Mouse (Mus musculus): ENCODE results near the gene Ndufaf3. TPM values are rescaled to one million over a fixed set of nuclear protein-coding genes. Genes with fewer than 3 reads are reported as not detected.
"Not testable (repeated sequence)": the region's sequence is repeated elsewhere in the genome, so short reads cannot be mapped to it uniquely, and the experiment has no call there.

The Ndufaf3 gene
- 91.2 and 111 TPM in 2 replicates for polyA plus RNA-seq (2012; ENCODE audit: insufficient read depth, insufficient read length, missing spikeins)

DNA sequence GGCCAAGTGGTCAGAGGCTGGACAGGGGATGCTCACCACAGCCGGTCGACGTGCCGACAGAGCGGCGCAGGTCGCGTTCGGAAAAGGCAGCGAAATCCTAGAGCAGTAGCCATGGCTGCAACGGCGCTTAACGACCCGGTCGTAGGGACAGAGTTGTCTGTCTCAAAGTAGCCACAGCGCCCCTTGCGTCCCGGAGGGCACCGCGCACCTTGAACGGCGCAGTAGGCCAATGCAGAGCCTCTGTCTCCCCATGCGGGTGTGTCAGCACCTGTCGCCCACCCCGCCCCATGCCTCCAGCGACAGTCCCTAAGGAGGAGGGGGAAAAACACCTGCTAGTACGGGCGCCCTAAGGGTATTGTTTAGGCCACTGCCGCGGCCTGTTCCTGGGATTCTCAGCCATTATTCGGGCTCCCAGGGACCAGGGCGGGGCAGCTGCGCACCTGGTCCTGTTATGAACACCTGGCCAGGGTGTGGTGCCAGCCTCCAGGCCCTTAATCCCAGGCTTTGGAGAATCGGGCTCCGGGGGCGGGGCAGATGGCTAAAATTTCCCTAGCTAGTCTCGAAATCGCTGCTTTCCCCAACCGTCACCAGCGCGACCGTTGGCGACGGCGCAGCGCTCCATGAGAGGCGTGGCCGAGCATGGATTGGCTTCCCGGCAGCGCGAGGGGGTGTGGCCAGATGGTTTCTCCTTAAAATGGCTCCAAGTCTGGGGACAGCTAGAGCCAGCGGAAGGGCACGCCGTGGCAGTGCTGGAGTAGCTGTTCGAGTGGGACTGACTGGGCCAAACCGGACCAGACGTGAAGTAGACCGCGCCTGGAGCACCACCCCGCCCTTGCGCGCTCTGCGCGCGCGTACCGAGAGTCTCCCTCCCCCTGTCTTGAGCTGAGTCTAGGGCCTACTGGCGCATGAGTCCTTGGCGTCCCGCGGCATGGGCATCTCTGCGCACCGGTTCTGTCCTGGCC lies at the start of gene Ndufaf3:
TSS of gene Ndufaf3 (minus strand) at position 620 of the 962 bp plus-strand sequence.
- peaks cover 13% of the 10 kb centered on the region for H3K4me1 ChIP-seq (ENCODE audit: control insufficient read depth, insufficient read depth, insufficient read length, low read length)
- peak within 1 kb of the TSS; percentile 79 for H3K4me3 ChIP-seq (ENCODE audit: insufficient read depth, low read depth, low read length)
- peak within 1 kb of the TSS; percentile 78 for H3K27ac ChIP-seq (replicated peaks; ENCODE audit: low read depth, low read length)

DNA sequence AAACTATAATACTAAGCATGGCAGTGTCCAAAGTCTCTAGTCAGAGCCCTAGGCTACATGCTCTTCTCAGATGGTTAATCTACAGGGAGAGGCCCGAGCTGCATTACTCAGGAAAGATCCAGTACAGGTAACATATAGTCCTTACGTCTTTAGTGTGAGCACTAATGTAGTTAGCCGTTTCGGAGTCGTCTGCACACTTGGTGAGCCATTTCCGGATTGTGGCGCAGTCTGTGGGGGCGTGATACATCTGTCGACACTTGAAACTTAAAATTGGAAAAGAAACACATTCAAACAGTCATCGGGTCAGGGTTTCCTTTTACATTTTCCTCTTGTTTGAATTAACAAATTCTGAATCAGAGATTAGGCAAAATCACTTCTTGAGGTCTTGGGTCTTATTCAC lies 44.3 kb upstream of the Ndufaf3 start:
- Histone ChIP-seq H3K4me3 (ENCODE audit: insufficient read depth, low read depth, low read length) (no peak overlapping the region), H3K4me1 (ENCODE audit: control insufficient read depth, insufficient read depth, insufficient read length, low read length) (no peaks in the 10 kb centered on the region), H3K27ac (replicated peaks; ENCODE audit: low read depth, low read length) (no peak overlapping the region)

DNA sequence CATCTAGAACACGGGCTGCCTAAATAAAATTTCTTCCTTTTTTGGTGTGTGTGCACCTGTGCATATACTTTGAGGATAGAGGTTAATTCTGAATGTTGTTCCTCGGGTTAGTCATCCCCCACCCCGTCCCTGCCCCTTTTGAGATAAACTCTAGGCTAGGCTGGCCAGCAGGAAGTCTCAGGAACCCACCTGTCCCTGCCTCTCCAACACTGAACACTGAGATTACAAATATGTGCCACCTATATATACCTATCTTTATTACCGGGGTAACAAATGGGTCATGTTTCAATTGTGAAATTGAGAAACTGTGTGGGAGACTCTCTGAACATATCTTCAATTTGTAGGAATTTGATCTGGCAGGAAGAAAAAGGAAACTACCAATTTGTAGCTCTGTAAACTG lies 41.7 kb upstream of the Ndufaf3 start:
- no peak overlapping the region for H3K4me3 ChIP-seq (ENCODE audit: insufficient read depth, low read depth, low read length)
- no peak overlapping the region for H3K27ac ChIP-seq (replicated peaks; ENCODE audit: low read depth, low read length)
- no peaks in the 10 kb centered on the region for H3K4me1 ChIP-seq (ENCODE audit: control insufficient read depth, insufficient read depth, insufficient read length, low read length)

DNA sequence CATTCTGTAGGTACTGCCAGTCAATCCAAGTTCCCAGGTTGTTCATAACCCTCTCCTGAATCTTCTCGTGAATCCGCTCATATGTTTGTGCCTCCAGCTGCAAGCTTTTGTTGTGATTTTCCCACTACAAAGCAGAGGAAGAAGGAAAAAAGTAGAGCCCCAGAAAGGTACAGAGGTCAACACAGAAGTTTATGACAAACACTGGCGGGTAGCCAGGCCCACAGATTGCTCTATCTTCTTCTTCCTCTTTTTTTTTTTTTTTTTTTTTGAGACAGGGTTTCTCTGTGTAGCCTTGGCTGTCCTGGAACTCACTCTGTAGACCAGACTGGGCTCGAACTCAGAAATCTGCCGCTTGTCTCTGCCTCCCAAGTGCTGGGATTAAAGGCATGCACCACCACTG lies 40.7 kb upstream of the Ndufaf3 start:
- not testable (repeated sequence) for H3K4me3 ChIP-seq (ENCODE audit: insufficient read depth, low read depth, low read length); H3K4me1 ChIP-seq (ENCODE audit: control insufficient read depth, insufficient read depth, insufficient read length, low read length); H3K27ac ChIP-seq (replicated peaks; ENCODE audit: low read depth, low read length)

DNA sequence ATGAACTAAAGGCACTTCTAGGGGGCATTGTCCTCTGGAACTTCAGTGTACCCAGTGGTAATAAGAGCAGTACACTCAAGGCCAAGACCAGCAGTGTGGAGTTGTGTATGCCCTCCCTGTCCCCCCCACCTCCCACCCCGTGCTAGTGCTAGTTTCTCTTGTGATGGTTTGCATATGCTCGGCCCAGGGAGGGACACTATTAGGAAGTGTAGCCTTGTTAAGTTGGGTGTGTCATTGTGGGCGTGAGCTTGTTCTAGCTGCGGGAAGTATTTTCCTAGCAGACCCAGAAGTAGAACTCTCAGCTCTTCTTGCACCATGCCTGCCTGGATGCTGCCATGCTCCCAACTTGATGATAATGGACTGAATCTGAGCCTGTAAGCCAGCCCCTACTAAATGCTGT lies 34.8 kb upstream of the Ndufaf3 start:
- Histone ChIP-seq H3K27ac (replicated peaks; ENCODE audit: low read depth, low read length) (no peak overlapping the region), H3K4me1 (ENCODE audit: control insufficient read depth, insufficient read depth, insufficient read length, low read length) (no peaks in the 10 kb centered on the region), H3K4me3 (ENCODE audit: insufficient read depth, low read depth, low read length) (no peak overlapping the region)

DNA sequence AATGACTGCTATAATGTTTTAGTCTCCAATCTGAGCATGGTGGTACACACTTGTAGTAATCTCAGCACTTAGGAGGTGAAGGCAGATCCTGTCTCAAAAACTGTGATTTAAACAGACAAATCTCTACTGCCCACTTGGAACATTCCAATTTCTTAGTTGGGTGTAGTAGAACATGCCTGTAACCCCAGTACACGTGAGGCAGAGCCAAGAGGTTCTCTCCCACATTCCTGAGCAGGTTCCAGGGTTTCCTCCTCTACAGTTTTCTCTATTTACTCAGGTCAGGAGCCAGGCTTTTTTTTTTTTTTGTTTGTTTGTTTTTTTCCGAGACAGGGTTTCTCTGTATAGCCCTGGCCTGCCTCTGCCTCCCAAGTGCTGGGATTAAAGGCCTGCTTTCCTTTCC lies 32.8 kb upstream of the Ndufaf3 start:
- H3K4me3 ChIP-seq (ENCODE audit: insufficient read depth, low read depth, low read length) = no peak overlapping the region
- H3K4me1 ChIP-seq (ENCODE audit: control insufficient read depth, insufficient read depth, insufficient read length, low read length) = no peaks in the 10 kb centered on the region
- H3K27ac ChIP-seq (replicated peaks; ENCODE audit: low read depth, low read length) = no peak overlapping the region

DNA sequence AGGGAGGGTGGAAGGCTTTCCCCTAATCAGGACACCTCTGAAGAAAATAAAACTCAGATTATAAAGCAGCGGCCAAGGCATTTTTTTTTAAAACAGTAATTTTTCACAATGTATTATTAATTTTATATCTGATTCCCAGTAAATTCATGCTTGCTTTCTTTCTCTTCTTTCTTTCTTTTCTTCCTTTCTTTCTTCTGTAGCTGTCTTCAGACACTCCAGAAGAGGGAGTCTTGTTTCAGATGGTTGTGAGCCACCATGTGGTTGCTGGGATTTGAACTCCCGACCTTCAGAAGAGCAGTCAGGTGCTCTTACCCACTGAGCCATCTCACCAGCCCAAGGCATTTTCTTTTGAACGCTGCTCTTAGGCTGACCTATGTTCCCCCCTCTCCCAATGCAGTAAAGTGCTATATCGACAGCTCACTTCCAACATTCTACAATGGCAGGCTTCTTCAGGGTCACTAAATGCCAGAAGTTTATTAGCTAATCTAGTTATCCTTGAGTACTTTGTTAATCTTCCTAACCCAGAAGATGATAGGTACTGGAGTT lies 31.9 kb upstream of the Ndufaf3 start:
- no peak overlapping the region for H3K27ac ChIP-seq (replicated peaks; ENCODE audit: low read depth, low read length)
- H3K4me3 ChIP-seq (ENCODE audit: insufficient read depth, low read depth, low read length) = no peak overlapping the region
- H3K4me1 ChIP-seq (ENCODE audit: control insufficient read depth, insufficient read depth, insufficient read length, low read length) = no peaks in the 10 kb centered on the region

DNA sequence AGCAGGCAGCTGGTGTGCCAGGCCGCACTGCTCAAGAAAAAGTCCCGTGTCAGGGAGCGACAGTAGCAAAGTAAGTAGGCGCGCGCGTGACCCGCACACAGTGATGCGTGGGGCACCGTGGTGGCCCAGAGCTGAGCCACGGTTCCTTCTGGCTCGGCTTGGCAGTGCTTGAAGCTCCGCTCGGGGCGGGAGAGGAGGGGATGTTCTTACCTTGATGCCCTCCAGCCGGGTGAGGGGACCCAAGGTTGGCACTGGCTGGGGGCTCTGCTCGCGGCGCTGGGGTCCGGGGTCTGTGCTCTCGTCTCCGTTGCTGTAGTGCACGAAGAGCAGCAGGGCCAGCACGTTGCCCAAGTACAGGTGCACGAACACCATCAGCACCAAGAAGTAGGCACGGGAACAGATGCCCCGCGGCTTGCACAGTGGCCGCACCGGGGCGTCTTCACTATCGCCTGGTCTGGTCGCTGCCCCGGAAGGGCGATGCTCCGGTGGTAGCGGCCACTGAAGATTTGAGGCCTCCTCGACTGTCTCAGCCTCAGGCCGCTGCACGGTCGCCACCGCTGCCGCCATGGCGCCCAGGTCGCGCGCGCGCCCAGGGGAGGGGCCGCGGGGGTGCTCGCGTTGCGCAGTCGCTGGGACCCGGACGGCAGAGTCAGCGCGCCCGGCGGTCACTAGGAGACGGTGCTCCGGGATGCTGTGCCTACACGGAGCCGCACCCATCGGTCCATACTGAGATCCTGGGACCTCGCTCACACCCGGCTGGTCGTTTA lies 29.9 kb upstream of the Ndufaf3 start, which contains the start of gene P4htm:
TSS of gene P4htm (minus strand) at position 670 of the 767 bp plus-strand sequence.
- Histone ChIP-seq H3K4me1 (ENCODE audit: control insufficient read depth, insufficient read depth, insufficient read length, low read length) (no peaks in the 10 kb centered on the region), H3K27ac (replicated peaks; ENCODE audit: low read depth, low read length) (no peak within 1 kb of the TSS), H3K4me3 (ENCODE audit: insufficient read depth, low read depth, low read length) (peak within 1 kb of the TSS; percentile 90)

DNA sequence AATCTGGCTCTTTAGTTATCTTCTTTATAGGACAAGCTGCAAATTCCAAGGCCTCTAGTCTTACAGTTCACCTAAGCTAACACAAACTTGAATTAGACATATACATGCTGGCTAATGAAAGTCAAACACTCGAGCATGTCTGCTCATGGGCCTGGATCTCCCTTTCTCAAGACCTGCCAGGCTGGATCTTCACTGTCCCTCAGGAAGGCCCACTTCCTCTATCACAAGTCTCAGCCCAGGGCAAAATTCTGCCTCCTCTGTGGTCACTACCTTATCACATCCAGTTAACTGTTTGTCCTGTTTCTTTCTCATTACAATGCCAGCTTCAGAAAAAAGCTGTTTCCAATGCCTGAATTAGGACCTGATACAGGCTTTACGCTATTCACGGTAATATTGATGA lies 27.1 kb upstream of the Ndufaf3 start:
- H3K27ac ChIP-seq (replicated peaks; ENCODE audit: low read depth, low read length) = no peak overlapping the region
- no peak overlapping the region for H3K4me3 ChIP-seq (ENCODE audit: insufficient read depth, low read depth, low read length)
- no peaks in the 10 kb centered on the region for H3K4me1 ChIP-seq (ENCODE audit: control insufficient read depth, insufficient read depth, insufficient read length, low read length)

DNA sequence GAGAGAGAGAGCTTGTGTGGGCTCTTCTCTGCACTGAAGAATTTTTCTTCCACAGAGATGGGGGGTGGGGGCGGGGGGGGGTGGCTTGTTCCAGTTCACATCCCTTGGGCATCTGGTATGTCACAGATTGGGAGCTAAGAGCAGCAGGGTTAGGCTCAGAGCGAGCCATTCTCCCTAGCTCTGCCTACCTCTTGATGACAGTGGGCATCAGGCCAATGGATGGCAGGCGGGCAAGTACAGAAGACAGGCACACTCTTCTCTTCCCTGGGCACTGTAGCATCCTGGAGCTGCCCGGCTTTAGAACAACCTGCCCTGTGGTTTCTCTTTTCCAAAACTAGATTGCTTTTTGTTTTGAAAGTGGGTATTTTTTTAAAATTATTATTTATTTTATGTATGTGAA lies 24.2 kb upstream of the Ndufaf3 start:
- H3K27ac ChIP-seq (replicated peaks; ENCODE audit: low read depth, low read length) = no peak overlapping the region
- H3K4me1 ChIP-seq (ENCODE audit: control insufficient read depth, insufficient read depth, insufficient read length, low read length) = no peaks in the 10 kb centered on the region
- H3K4me3 ChIP-seq (ENCODE audit: insufficient read depth, low read depth, low read length) = no peak overlapping the region

DNA sequence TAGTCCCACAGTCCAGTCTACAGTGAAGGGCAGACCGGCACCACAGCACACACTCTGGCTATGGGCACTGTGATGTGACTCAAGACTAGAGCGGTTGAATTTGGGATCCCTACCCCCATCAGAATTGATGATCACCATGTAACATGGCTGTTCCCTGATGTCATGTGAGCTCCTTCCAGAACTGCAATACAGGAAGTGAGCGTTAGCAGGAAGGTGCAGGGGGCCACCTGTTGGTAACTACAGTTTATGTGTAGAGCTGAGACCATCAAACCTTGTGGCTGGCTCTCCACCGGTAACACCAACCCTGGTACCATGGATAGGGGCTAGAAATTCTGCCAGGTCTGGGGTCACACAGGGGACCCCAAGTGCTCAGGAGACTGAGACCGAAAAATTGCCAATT lies 22.0 kb upstream of the Ndufaf3 start:
- H3K27ac ChIP-seq (replicated peaks; ENCODE audit: low read depth, low read length) = no peak overlapping the region
- no peak overlapping the region for H3K4me3 ChIP-seq (ENCODE audit: insufficient read depth, low read depth, low read length)
- H3K4me1 ChIP-seq (ENCODE audit: control insufficient read depth, insufficient read depth, insufficient read length, low read length) = no peaks in the 10 kb centered on the region

DNA sequence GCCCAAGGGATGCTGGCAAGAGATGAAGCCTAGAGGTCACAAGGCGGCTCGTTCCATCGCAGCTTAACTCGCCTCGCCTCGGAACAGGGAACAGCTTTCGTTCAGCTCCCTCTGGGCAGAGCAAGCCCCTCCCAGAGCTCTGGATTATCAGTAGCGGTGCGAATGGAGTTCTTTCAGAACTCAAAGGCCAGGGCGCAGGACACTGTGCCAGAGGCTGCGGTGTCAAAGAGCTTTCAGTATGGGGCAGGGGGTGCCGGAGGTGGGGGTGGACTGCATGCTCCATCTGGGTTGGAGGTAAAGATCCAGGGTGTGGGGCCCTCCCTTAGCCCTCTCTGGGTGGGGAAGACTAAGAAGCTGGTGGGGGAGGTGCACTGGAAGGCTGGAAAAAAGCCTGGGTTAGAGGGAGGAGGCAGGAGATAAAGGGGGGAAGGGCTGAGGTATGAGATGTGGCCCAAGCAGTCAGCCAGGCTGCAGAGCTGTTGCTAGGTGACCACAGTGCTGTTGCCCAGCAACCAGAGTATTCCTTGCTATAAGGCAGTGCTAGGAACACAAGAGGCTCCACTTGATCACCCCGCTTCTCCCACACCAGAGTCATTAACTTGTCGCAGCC lies 20.4 kb upstream of the Ndufaf3 start:
- H3K27ac ChIP-seq (replicated peaks; ENCODE audit: low read depth, low read length) = no peak overlapping the region
- H3K4me3 ChIP-seq (ENCODE audit: insufficient read depth, low read depth, low read length) = no peak overlapping the region

DNA sequence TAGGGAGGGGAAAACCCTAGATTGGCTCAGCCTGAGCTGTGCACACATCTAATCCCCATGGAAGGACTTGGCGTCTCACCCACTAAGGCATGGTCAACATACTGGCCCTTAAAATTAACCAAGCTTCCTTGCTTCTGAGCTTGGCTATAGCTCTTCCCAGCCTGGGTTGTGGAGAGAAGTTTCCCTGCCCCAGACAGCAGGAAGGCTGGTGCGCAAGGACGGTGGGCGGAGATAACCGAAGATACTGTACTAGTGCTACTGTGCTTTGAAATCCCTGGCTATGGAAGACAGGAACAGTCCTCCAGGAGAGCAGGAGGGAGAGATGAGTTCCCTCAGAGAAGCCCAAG lies 12.1 kb upstream of the Ndufaf3 start:
- Histone ChIP-seq H3K27ac (replicated peaks; ENCODE audit: low read depth, low read length) (peak overlapping the region; percentile 49; the same call in 1 of the 2 replicates), H3K4me1 (ENCODE audit: control insufficient read depth, insufficient read depth, insufficient read length, low read length) (peaks cover 8% of the 10 kb centered on the region), H3K4me3 (ENCODE audit: insufficient read depth, low read depth, low read length) (peak overlapping the region; percentile 74)

More for the DNA sequence above, 20.4 kb upstream of the Ndufaf3 start:
- H3K4me1 ChIP-seq (ENCODE audit: control insufficient read depth, insufficient read depth, insufficient read length, low read length) = no peaks in the 10 kb centered on the region

DNA sequence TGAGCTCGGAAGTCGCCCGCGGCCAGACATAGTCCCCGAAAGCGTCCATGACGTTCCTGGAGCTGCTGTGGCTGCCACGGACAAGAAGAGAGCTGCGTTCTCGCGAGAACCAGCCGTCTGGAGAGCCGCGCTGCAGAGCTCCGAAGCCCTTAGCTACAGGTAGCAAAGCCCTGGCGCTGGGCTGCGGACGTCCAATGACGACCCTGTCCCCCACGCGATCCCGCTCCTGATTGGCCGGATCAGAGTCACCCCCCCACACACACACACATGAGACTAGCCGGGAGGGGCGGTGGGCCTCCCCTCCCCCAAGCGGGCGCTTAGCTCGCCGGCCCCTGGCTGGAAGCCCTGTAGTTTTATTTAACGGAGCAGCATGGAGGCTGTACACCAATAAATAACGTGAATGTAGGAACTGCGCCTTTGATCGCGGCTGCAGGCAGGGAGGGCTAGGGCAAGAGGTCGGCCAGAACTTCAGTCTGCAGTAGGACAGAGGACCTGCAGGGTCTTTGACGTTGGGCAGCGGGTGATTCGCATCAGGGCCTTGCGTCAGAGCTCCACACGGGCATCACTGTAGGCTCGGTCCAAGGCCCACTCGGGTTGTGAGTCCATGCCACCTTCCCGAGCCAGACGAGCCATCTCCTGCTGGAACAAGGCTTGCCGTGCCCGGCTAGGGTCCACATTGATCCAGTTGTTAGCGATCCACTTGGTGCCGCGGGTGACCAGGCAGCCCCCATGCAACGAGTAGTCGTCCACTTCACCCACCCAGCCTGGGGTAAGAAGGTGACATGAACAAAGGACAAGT lies 11.5 kb upstream of the Ndufaf3 start, which contains the start of gene Wdr6:
TSS of gene Wdr6 (minus strand) at position 195 of the 799 bp plus-strand sequence.
- Histone ChIP-seq H3K4me1 (ENCODE audit: control insufficient read depth, insufficient read depth, insufficient read length, low read length) (peaks cover 8% of the 10 kb centered on the region), H3K4me3 (ENCODE audit: insufficient read depth, low read depth, low read length) (peak within 1 kb of the TSS; percentile 74), H3K27ac (replicated peaks; ENCODE audit: low read depth, low read length) (peak within 1 kb of the TSS; percentile 49)
